Mouse (Mus musculus) monocyte, adult 5-6 weeks (primary cell): ENCODE measurements at regions not wholly inside any gene's neighbourhood (a gene's known extent, or its start where the extent isn't known, plus 50 kb on each side); places are given as distances from the start of the nearest gene placed in this dataset.
A peak's percentile ranks its signal among the peaks of the same experiment; 100 is the strongest.

Experiments used
- ATAC-seq: fragments of 153-309, 156-312 bp; replicated peaks from 2 replicates; pipeline ENCODE4 v1.8.0; 2017; ENCODE audit warnings: mild to moderate bottlenecking; ENCODE audit not compliant: low TSS enrichment, insufficient number of reproducible peaks, severe bottlenecking, poor library complexity, low FRiP score

- no peak for ATAC-seq
These were observed 126.2 kb downstream of the Dyrk2 start for GRCm38 (mm10) chr10:118743831-118744230.

- no peak for ATAC-seq
These were observed 123.2 kb downstream of the Dyrk2 start for GRCm38 (mm10) chr10:118746719-118747395.

- ATAC-seq, result no peak
These were observed 121.0 kb downstream of the Dyrk2 start for GRCm38 (mm10) chr10:118749039-118749438.

GRCm38 (mm10) chr10:118749756-118750155 lies 120.3 kb downstream of the Dyrk2 start:
- no peak for ATAC-seq

GRCm38 (mm10) chr10:118751110-118751509 lies 118.9 kb downstream of the Dyrk2 start:
- ATAC-seq, result no peak

- ATAC-seq, result no peak
These were observed 116.8 kb downstream of the Dyrk2 start for GRCm38 (mm10) chr10:118753061-118753775.

GRCm38 (mm10) chr10:118754791-118755190 lies 115.2 kb downstream of the Dyrk2 start:
- no peak for ATAC-seq

GRCm38 (mm10) chr10:118758825-118759471 lies 111.1 kb downstream of the Dyrk2 start:
- no peak for ATAC-seq

GRCm38 (mm10) chr10:118760441-118760840 lies 109.6 kb downstream of the Dyrk2 start:
- ATAC-seq, result no peak

GRCm38 (mm10) chr10:118761101-118761868 lies 108.7 kb downstream of the Dyrk2 start:
- no peak for ATAC-seq

GRCm38 (mm10) chr10:118765051-118765450 lies 105.0 kb downstream of the Dyrk2 start:
- no peak for ATAC-seq

- peak; percentile 93 for ATAC-seq
These were observed 104.2 kb downstream of the Dyrk2 start for GRCm38 (mm10) chr10:118765544-118766441.

- ATAC-seq, result no peak
These were observed 103.2 kb downstream of the Dyrk2 start for GRCm38 (mm10) chr10:118766826-118767225.

GRCm38 (mm10) chr10:118769751-118770150 lies 100.3 kb downstream of the Dyrk2 start:
- ATAC-seq, result no peak

- ATAC-seq, result peak; percentile 34; the same call in 1 of the 2 replicates
These were observed 91.4 kb downstream of the Dyrk2 start for GRCm38 (mm10) chr10:118778656-118779055.

- ATAC-seq, result peak; percentile 48; the same call in 1 of the 2 replicates
These were observed 89.0 kb downstream of the Dyrk2 start for GRCm38 (mm10) chr10:118780831-118781569.

- ATAC-seq, result no peak
These were observed 88.2 kb downstream of the Dyrk2 start for GRCm38 (mm10) chr10:118781811-118782232.
